Mouse (Mus musculus): ENCODE data around the gene Rpl36. TPM values are rescaled to one million over a fixed set of nuclear protein-coding genes. Genes with fewer than 3 reads are reported as not detected.

Gene Rpl36
- 1,134 and 1,576 TPM in 2 replicates for polyA plus RNA-seq (2014; fragmentation: Nextera tagmentation; extraction: Ambion mirVana)

DNA sequence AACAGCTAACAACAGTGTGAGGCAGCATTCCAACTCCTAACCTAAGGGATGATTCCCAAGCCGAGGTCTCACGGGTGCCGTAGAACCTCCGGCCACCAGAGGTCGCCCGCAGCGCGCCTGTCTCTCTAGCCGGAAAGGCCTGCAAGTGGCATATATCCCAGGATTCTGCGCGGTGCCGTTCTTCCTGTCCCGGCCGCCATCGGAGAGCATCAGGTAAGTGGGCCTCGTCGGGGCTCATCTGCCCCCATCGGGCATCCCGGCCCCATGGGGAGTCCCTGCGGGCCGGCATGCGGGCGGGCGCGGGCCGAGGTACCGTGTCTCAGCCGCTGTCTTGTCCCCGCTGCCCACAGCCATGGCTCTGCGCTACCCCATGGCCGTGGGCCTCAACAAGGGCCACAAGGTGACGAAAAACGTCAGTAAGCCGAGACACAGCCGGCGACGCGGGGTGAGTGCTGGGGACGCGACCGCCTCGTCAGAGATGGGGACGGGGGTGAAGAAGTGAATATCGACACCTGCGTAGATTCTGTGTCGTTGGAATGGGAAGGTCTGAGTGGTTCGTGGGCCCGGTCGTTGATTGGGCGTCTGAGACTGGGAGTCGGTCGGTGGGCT, at the start of gene Rpl36:
TSS of gene Rpl36 (plus strand) at position 181 of the 609 bp plus-strand sequence.
- peaks cover 40% of the 10 kb centered on the region for H3K36me3 ChIP-seq (ENCODE audit: control insufficient read depth, insufficient read depth, low read length)
- under 1% methylated on average over 52 of the region's 52 CpGs for WGBS
- H3K9me3 ChIP-seq (replicated peaks; ENCODE audit: control insufficient read depth, low read length) = no peaks in the 10 kb centered on the region
- H3K9ac ChIP-seq (ENCODE audit: low read length) = peak within 1 kb of the TSS; percentile 78
- H3K4me2 ChIP-seq (ENCODE audit: low read length) = peak within 1 kb of the TSS; percentile 81
- H3K4me1 ChIP-seq (ENCODE audit: control insufficient read depth, insufficient read depth, low read length) = peaks cover 24% of the 10 kb centered on the region
- ATAC-seq (peak; percentile 65), DNase-seq (ENCODE audit: low spot score) (peak; percentile 96)
- peak within 1 kb of the TSS; percentile 71 for H3K4me3 ChIP-seq (ENCODE audit: low read depth, low read length)
- H3K27me3 ChIP-seq (replicated peaks; ENCODE audit: control insufficient read depth, insufficient read depth, low read length) = no peaks in the 10 kb centered on the region
- peak within 1 kb of the TSS; percentile 88 for H3K27ac ChIP-seq (ENCODE audit: low read depth, low read length)

- Histone ChIP-seq H3K4me2 (ENCODE audit: low read length) (no peak overlapping the region), H3K4me1 (ENCODE audit: control insufficient read depth, insufficient read depth, low read length) (no peaks in the 10 kb centered on the region), H3K27me3 (replicated peaks; ENCODE audit: control insufficient read depth, insufficient read depth, low read length) (no peaks in the 10 kb centered on the region), H3K36me3 (ENCODE audit: control insufficient read depth, insufficient read depth, low read length) (peaks cover 100% of the 10 kb centered on the region), H3K27ac (ENCODE audit: low read depth, low read length) (no peak overlapping the region), H3K9ac (ENCODE audit: low read length) (no peak overlapping the region), H3K4me3 (ENCODE audit: low read depth, low read length) (no peak overlapping the region), H3K9me3 (replicated peaks; ENCODE audit: control insufficient read depth, low read length) (no peaks in the 10 kb centered on the region)
- no peak for ATAC-seq
- WGBS = 90% methylated on average over 29 of the region's 29 CpGs
- DNase-seq (ENCODE audit: low spot score) = no peak
These were observed 46.9 kb upstream of the Rpl36 start for GRCm38 (mm10) chr17:56566293-56566692.

- Histone ChIP-seq H3K4me3 (ENCODE audit: low read depth, low read length) (no peak overlapping the region), H3K9me3 (replicated peaks; ENCODE audit: control insufficient read depth, low read length) (no peaks in the 10 kb centered on the region), H3K27me3 (replicated peaks; ENCODE audit: control insufficient read depth, insufficient read depth, low read length) (no peaks in the 10 kb centered on the region), H3K27ac (ENCODE audit: low read depth, low read length) (no peak overlapping the region), H3K36me3 (ENCODE audit: control insufficient read depth, insufficient read depth, low read length) (peaks cover 100% of the 10 kb centered on the region), H3K4me1 (ENCODE audit: control insufficient read depth, insufficient read depth, low read length) (no peaks in the 10 kb centered on the region), H3K9ac (ENCODE audit: low read length) (no peak overlapping the region), H3K4me2 (ENCODE audit: low read length) (no peak overlapping the region)
- DNase-seq (ENCODE audit: low spot score) (no peak), ATAC-seq (no peak)
- 94% methylated on average over 5 of the region's 5 CpGs for WGBS
These were observed 46.3 kb upstream of the Rpl36 start for GRCm38 (mm10) chr17:56566918-56567317.

DNA sequence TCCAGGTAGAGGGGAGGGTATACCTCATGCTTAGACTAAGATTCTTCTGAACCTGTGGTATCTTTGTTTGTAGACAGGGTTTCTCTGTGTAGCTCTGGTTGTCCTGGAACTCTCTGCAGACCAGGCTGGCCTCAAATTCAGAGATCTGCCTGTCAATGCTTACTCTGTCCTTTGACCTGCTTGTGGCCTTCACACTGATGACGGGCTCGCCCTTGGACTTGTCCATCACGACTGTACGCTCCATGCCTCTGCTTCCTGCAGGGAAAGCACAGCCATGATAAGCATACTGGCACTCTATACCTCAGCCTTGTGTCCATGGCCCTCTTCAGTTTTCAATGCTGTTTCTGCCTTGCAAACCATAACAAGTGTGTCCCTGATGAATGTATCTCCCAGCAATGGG, 45.8 kb upstream of the Rpl36 start:
- Histone ChIP-seq H3K27me3 (replicated peaks; ENCODE audit: control insufficient read depth, insufficient read depth, low read length) (no peaks in the 10 kb centered on the region), H3K4me2 (ENCODE audit: low read length) (no peak overlapping the region), H3K36me3 (ENCODE audit: control insufficient read depth, insufficient read depth, low read length) (peaks cover 100% of the 10 kb centered on the region), H3K9me3 (replicated peaks; ENCODE audit: control insufficient read depth, low read length) (no peaks in the 10 kb centered on the region), H3K4me3 (ENCODE audit: low read depth, low read length) (no peak overlapping the region), H3K9ac (ENCODE audit: low read length) (no peak overlapping the region), H3K27ac (ENCODE audit: low read depth, low read length) (no peak overlapping the region), H3K4me1 (ENCODE audit: control insufficient read depth, insufficient read depth, low read length) (no peaks in the 10 kb centered on the region)
- DNase-seq (ENCODE audit: low spot score) (no peak), ATAC-seq (no peak)
- 98% methylated on average over 4 of the region's 4 CpGs for whole genome bisulfite sequencing

DNA sequence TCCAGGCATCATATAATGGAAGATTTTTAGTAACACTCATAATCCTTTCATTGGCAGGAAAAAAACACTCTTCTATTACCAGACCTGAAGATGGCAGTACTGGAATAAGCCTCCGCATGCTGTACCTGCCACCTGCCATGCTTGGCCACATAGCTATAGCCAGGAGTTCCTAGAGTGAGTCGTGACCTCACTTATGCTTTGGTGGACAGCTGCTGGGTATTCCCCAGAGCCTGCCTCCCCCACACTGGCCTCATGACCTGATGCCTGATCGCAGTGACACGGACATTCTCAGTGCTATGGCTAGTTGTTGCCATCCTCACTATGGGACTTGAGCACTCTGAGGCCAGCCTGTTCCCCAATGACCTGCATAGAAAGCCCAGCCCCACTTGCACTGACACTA, 42.9 kb upstream of the Rpl36 start:
- Histone ChIP-seq H3K27ac (ENCODE audit: low read depth, low read length) (no peak overlapping the region), H3K9me3 (replicated peaks; ENCODE audit: control insufficient read depth, low read length) (no peaks in the 10 kb centered on the region), H3K27me3 (replicated peaks; ENCODE audit: control insufficient read depth, insufficient read depth, low read length) (no peaks in the 10 kb centered on the region), H3K4me2 (ENCODE audit: low read length) (no peak overlapping the region), H3K4me3 (ENCODE audit: low read depth, low read length) (no peak overlapping the region), H3K9ac (ENCODE audit: low read length) (no peak overlapping the region), H3K4me1 (ENCODE audit: control insufficient read depth, insufficient read depth, low read length) (no peaks in the 10 kb centered on the region), H3K36me3 (ENCODE audit: control insufficient read depth, insufficient read depth, low read length) (peaks cover 99% of the 10 kb centered on the region)
- DNase-seq (ENCODE audit: low spot score) = no peak
- no peak for ATAC-seq
- WGBS = 93% methylated on average over 4 of the region's 4 CpGs

DNA sequence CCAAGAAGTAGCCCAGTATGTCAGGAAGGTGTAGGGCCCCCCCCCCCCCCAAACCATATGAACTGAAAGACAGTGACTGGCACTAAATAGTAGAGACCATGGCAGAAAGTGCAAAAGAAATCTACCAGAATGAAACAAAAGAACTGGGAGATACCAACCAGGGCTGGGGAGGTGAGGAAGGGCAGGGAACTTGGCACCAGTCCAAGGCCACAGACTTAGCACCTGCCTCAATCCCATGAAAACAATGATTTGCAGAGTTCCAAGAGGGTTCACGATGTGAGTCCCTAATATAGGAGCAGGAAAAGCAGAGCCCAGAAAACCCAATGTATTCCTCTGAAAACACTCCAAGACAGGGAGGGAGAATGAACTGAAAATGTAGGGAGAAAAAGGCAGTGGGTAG, 41.1 kb upstream of the Rpl36 start:
- no peak overlapping the region for H3K4me3 ChIP-seq (ENCODE audit: low read depth, low read length)
- ATAC-seq = no peak
- no peak overlapping the region for H3K9ac ChIP-seq (ENCODE audit: low read length)
- DNase-seq (ENCODE audit: low spot score) = peak; percentile 28
- H3K4me1 ChIP-seq (ENCODE audit: control insufficient read depth, insufficient read depth, low read length) = no peaks in the 10 kb centered on the region
- H3K27me3 ChIP-seq (replicated peaks; ENCODE audit: control insufficient read depth, insufficient read depth, low read length) = no peaks in the 10 kb centered on the region
- H3K4me2 ChIP-seq (ENCODE audit: low read length) = no peak overlapping the region
- no peaks in the 10 kb centered on the region for H3K9me3 ChIP-seq (replicated peaks; ENCODE audit: control insufficient read depth, low read length)
- peaks cover 93% of the 10 kb centered on the region for H3K36me3 ChIP-seq (ENCODE audit: control insufficient read depth, insufficient read depth, low read length)
- no peak overlapping the region for H3K27ac ChIP-seq (ENCODE audit: low read depth, low read length)
- 25% methylated on average over 1 of the region's 1 CpGs for WGBS

DNA sequence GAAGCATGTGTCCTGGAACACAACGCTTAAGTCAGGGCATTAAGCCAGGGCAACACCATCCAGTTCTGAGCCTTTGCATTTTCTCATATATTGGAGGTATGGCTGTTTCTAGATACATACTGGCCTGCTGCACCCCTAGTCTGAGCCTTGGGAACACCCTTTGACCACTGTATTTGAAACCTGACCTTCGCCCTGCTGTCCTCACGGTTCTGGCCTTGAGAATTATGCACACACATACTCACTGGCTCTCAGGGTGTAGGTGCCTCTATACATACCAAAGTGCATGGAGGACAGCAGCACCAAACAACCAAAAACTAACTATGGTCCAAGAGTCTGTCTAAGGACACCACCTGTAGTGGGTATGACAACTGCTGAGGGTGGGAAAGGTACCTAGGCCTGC, 40.3 kb upstream of the Rpl36 start:
- H3K36me3 ChIP-seq (ENCODE audit: control insufficient read depth, insufficient read depth, low read length) = peaks cover 93% of the 10 kb centered on the region
- H3K4me3 ChIP-seq (ENCODE audit: low read depth, low read length) = no peak overlapping the region
- H3K4me2 ChIP-seq (ENCODE audit: low read length) = no peak overlapping the region
- H3K4me1 ChIP-seq (ENCODE audit: control insufficient read depth, insufficient read depth, low read length) = no peaks in the 10 kb centered on the region
- H3K27ac ChIP-seq (ENCODE audit: low read depth, low read length) = no peak overlapping the region
- WGBS = 88% methylated on average over 3 of the region's 3 CpGs
- ATAC-seq (no peak), DNase-seq (ENCODE audit: low spot score) (no peak)
- no peaks in the 10 kb centered on the region for H3K27me3 ChIP-seq (replicated peaks; ENCODE audit: control insufficient read depth, insufficient read depth, low read length)
- H3K9ac ChIP-seq (ENCODE audit: low read length) = no peak overlapping the region
- no peaks in the 10 kb centered on the region for H3K9me3 ChIP-seq (replicated peaks; ENCODE audit: control insufficient read depth, low read length)

GRCm38 (mm10) chr17:56583071-56583470, 30.1 kb upstream of the Rpl36 start:
- Histone ChIP-seq H3K27ac (ENCODE audit: low read depth, low read length) (no peak overlapping the region), H3K36me3 (ENCODE audit: control insufficient read depth, insufficient read depth, low read length) (peaks cover 63% of the 10 kb centered on the region), H3K4me2 (ENCODE audit: low read length) (peak overlapping the region; percentile 86), H3K9ac (ENCODE audit: low read length) (peak overlapping the region; percentile 89), H3K27me3 (replicated peaks; ENCODE audit: control insufficient read depth, insufficient read depth, low read length) (no peaks in the 10 kb centered on the region), H3K9me3 (replicated peaks; ENCODE audit: control insufficient read depth, low read length) (no peaks in the 10 kb centered on the region), H3K4me3 (ENCODE audit: low read depth, low read length) (peak overlapping the region; percentile 89), H3K4me1 (ENCODE audit: control insufficient read depth, insufficient read depth, low read length) (peaks cover 29% of the 10 kb centered on the region)
- DNase-seq (ENCODE audit: low spot score) = no peak
- WGBS = 65% methylated on average over 1 of the region's 1 CpGs
- ATAC-seq = no peak

DNA sequence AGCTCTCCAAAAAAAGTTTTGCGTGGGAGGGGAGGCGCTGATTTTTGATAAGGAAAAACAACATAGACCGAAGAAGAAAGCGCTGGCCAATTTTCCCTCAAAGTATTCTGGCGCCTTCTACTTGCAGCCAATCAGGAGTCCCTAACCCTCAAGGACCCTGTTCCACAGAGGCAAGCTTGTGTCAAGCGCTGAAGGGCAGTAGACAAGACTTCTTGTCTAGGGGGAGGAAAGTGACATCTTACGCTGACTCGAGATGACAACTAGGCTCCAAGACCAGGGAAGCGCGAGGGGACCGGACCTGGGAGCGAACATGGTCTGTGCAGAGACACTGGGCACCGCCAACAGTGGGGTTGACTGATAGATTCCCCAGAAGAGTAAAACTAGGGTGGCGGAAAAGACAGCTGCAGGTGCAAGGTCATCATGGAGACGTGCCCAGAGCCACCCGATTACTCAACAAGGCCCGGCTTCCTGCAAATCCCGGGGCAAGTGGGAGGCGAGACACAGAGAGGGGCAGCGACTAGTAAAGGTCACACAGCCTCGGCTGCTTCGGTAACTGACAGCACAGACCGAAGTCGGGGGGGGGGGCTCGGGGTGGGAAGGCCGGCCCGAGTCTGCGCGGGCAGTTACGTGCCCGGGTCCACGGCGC, 29.5 kb upstream of the Rpl36 start:
- DNase-seq (ENCODE audit: low spot score) = no peak
- peak overlapping the region; percentile 93 for H3K27ac ChIP-seq (ENCODE audit: low read depth, low read length)
- H3K4me3 ChIP-seq (ENCODE audit: low read depth, low read length) = peak overlapping the region; percentile 89
- 4% methylated on average over 32 of the region's 33 CpGs for WGBS
- no peak for ATAC-seq
- no peaks in the 10 kb centered on the region for H3K9me3 ChIP-seq (replicated peaks; ENCODE audit: control insufficient read depth, low read length)
- peaks cover 63% of the 10 kb centered on the region for H3K36me3 ChIP-seq (ENCODE audit: control insufficient read depth, insufficient read depth, low read length)
- H3K4me1 ChIP-seq (ENCODE audit: control insufficient read depth, insufficient read depth, low read length) = peaks cover 29% of the 10 kb centered on the region
- H3K4me2 ChIP-seq (ENCODE audit: low read length) = peak overlapping the region; percentile 86
- peak overlapping the region; percentile 89 for H3K9ac ChIP-seq (ENCODE audit: low read length)
- H3K27me3 ChIP-seq (replicated peaks; ENCODE audit: control insufficient read depth, insufficient read depth, low read length) = no peaks in the 10 kb centered on the region
